Mouse (Mus musculus) kidney, embryonic 15.5 days (tissue): ENCODE data around the gene H2-DMb1. TPM values are rescaled to one million over a fixed set of nuclear protein-coding genes. Genes with fewer than 3 reads are reported as not detected.

Experiments
- ATAC-seq: fragments of 200-750 bp; cut with Nextera tagmentation; replicated peaks from 2 replicates; pipeline ENCODE4 v1.8.0; 2017; ENCODE audit warnings: moderate TSS enrichment; ENCODE audit not compliant: low FRiP score
- H3K27ac ChIP-seq: fragments of 300-500 bp; sonication (generic); 2 replicates; pipeline ENCODE4 v1.5.1; 2015; ENCODE audit warnings: mild to moderate bottlenecking, inconsistent platforms
- H3K27me3 ChIP-seq: fragments of 300-500 bp; sonication (generic); 2 replicates; pipeline ENCODE4 v1.6.1; 2015; ENCODE audit warnings: inconsistent platforms
- H3K36me3 ChIP-seq: fragments of 300-500 bp; sonication (generic); 2 replicates; pipeline ENCODE4 v1.6.1; 2015; ENCODE audit warnings: inconsistent platforms
- H3K4me1 ChIP-seq: fragments of 300-500 bp; sonication (generic); 2 replicates; pipeline ENCODE4 v1.6.1; 2015; ENCODE audit warnings: inconsistent platforms
- H3K4me2 ChIP-seq: fragments of 300-500 bp; sonication (generic); 2 replicates; pipeline ENCODE4 v1.6.1; 2015; ENCODE audit warnings: moderate library complexity, mild to moderate bottlenecking, inconsistent platforms
- H3K4me3 ChIP-seq: fragments of 300-500 bp; sonication (generic); replicated peaks from 2 replicates; pipeline ENCODE4 v1.5.1; 2015; ENCODE audit warnings: mild to moderate bottlenecking, inconsistent platforms
- H3K9ac ChIP-seq: fragments of 300-500 bp; sonication (generic); 2 replicates; pipeline ENCODE4 v1.6.1; 2015; ENCODE audit warnings: mild to moderate bottlenecking, inconsistent platforms
- H3K9me3 ChIP-seq: fragments of 300-500 bp; sonication (generic); replicated peaks from 2 replicates; pipeline ENCODE4 v1.6.1; 2016; ENCODE audit warnings: inconsistent platforms
- WGBS: fragments of 180-500 bp; shearing (Covaris S2); methylation state at CpG from one replicate; pipeline ENCODE4 v1.1.7; 2015; ENCODE audit warnings: mixed read lengths; 5-methylcytosine and 5-hydroxymethylcytosine counted together
- polyA plus RNA-seq: library from polyadenylated mRNA; unstranded; fragments of >200 nt; fragmentation: Nextera tagmentation; extraction: Ambion mirVana; gene quantifications from 2 replicates; pipeline ENCODE4 v1.2.1, GENCODE M21; 2015

Gene H2-DMb1
- polyA plus RNA-seq, 1 experiment from 2014 or later: 6.0 TPM

GRCm38 (mm10) chr17:34118113-34118872 is 34.6 kb upstream of the H2-DMb1 start:
- H3K27me3 ChIP-seq: no peaks in the 10 kb centered on the region
- under 1% methylated on average over 66 of the region's 67 CpGs for WGBS
- peaks cover 32% of the 10 kb centered on the region for H3K4me1 ChIP-seq
- no peaks in the 10 kb centered on the region for H3K9me3 ChIP-seq
- H3K27ac ChIP-seq: peak overlapping the region; percentile 100
- H3K4me3 ChIP-seq: peak overlapping the region; percentile 86
- H3K9ac ChIP-seq: peak overlapping the region; percentile 79
- no peak for ATAC-seq
- peaks cover 52% of the 10 kb centered on the region for H3K36me3 ChIP-seq
- peak overlapping the region; percentile 94 for H3K4me2 ChIP-seq

- Histone ChIP-seq H3K27me3 (no peaks in the 10 kb centered on the region), H3K36me3 (peaks cover 46% of the 10 kb centered on the region), H3K4me1 (peaks cover 34% of the 10 kb centered on the region), H3K27ac (peak overlapping the region; percentile 100), H3K4me2 (peak overlapping the region; percentile 94), H3K4me3 (peak overlapping the region; percentile 86), H3K9me3 (no peaks in the 10 kb centered on the region), H3K9ac (peak overlapping the region; percentile 79)
- under 1% methylated on average over 38 of the region's 38 CpGs for WGBS
- ATAC-seq: no peak
Observed at GRCm38 (mm10) chr17:34118873-34119248, 34.0 kb upstream of the H2-DMb1 start.

GRCm38 (mm10) chr17:34119249-34120179 is 33.4 kb upstream of the H2-DMb1 start, which contains the start of gene H2-DMa:
Gene H2-DMa, plus strand, starts transcription at chr17:34119541.
- Histone ChIP-seq H3K9me3 (no peaks in the 10 kb centered on the region), H3K36me3 (peaks cover 39% of the 10 kb centered on the region), H3K27ac (peak within 1 kb of the TSS; percentile 100), H3K4me3 (peak within 1 kb of the TSS; percentile 86), H3K9ac (peak within 1 kb of the TSS; percentile 94), H3K27me3 (no peaks in the 10 kb centered on the region), H3K4me2 (peak within 1 kb of the TSS; percentile 94), H3K4me1 (peaks cover 39% of the 10 kb centered on the region)
- WGBS: under 1% methylated on average over 96 of the region's 96 CpGs
- peak; percentile 74 for ATAC-seq

- peaks cover 32% of the 10 kb centered on the region for H3K36me3 ChIP-seq
- H3K9ac ChIP-seq: peak overlapping the region; percentile 94
- no peaks in the 10 kb centered on the region for H3K27me3 ChIP-seq
- WGBS: under 1% methylated on average over 34 of the region's 42 CpGs
- peak overlapping the region; percentile 100 for H3K27ac ChIP-seq
- no peaks in the 10 kb centered on the region for H3K9me3 ChIP-seq
- ATAC-seq: peak; percentile 12
- peak overlapping the region; percentile 94 for H3K4me2 ChIP-seq
- H3K4me1 ChIP-seq: peaks cover 39% of the 10 kb centered on the region
- peak overlapping the region; percentile 86 for H3K4me3 ChIP-seq
Observed at GRCm38 (mm10) chr17:34120180-34120723, 32.6 kb upstream of the H2-DMb1 start.

GRCm38 (mm10) chr17:34120814-34121171 is 32.1 kb upstream of the H2-DMb1 start:
- ATAC-seq: peak; percentile 41

GRCm38 (mm10) chr17:34121172-34121878 is 31.5 kb upstream of the H2-DMb1 start:
- H3K27me3 ChIP-seq: no peaks in the 10 kb centered on the region

More at GRCm38 (mm10) chr17:34120814-34121171, 32.1 kb upstream of the H2-DMb1 start:
- Histone ChIP-seq H3K4me3 (peak overlapping the region; percentile 86), H3K27ac (peak overlapping the region; percentile 100), H3K27me3 (no peaks in the 10 kb centered on the region), H3K9me3 (no peaks in the 10 kb centered on the region), H3K36me3 (peaks cover 27% of the 10 kb centered on the region), H3K4me2 (peak overlapping the region; percentile 94), H3K4me1 (peaks cover 34% of the 10 kb centered on the region), H3K9ac (peak overlapping the region; percentile 94)
- WGBS: under 1% methylated on average over 31 of the region's 31 CpGs

GRCm38 (mm10) chr17:34121879-34122187 is 31.0 kb upstream of the H2-DMb1 start:
- Histone ChIP-seq H3K27ac (peak overlapping the region; percentile 100), H3K9me3 (no peaks in the 10 kb centered on the region), H3K4me1 (peaks cover 32% of the 10 kb centered on the region), H3K27me3 (no peaks in the 10 kb centered on the region), H3K4me2 (peak overlapping the region; percentile 94), H3K4me3 (peak overlapping the region; percentile 86), H3K36me3 (peaks cover 17% of the 10 kb centered on the region), H3K9ac (peak overlapping the region; percentile 94)
- WGBS: under 1% methylated on average over 5 of the region's 10 CpGs
- ATAC-seq: no peak

More at GRCm38 (mm10) chr17:34121172-34121878, 31.5 kb upstream of the H2-DMb1 start:
- peak; percentile 72 for ATAC-seq
- Histone ChIP-seq H3K4me3 (peak overlapping the region; percentile 86), H3K36me3 (peaks cover 22% of the 10 kb centered on the region), H3K9me3 (no peaks in the 10 kb centered on the region), H3K27ac (peak overlapping the region; percentile 100), H3K4me2 (peak overlapping the region; percentile 94), H3K9ac (peak overlapping the region; percentile 94), H3K4me1 (peaks cover 32% of the 10 kb centered on the region)
- under 1% methylated on average over 34 of the region's 35 CpGs for WGBS

- peak within 1 kb of the TSS; percentile 100 for H3K27ac ChIP-seq
- WGBS: under 1% methylated on average over 69 of the region's 75 CpGs
- H3K4me3 ChIP-seq: peak within 1 kb of the TSS; percentile 86
- peak; percentile 41 for ATAC-seq
- H3K9me3 ChIP-seq: no peaks in the 10 kb centered on the region
- H3K9ac ChIP-seq: peak within 1 kb of the TSS; percentile 94
- H3K4me2 ChIP-seq: peak within 1 kb of the TSS; percentile 94
- H3K4me1 ChIP-seq: peaks cover 32% of the 10 kb centered on the region
- H3K36me3 ChIP-seq: peaks cover 12% of the 10 kb centered on the region
- no peaks in the 10 kb centered on the region for H3K27me3 ChIP-seq
Observed at GRCm38 (mm10) chr17:34122188-34122984, 30.5 kb upstream of the H2-DMb1 start, which contains the start of gene Brd2. Gene Brd2, minus strand, starts transcription at chr17:34122634.

GRCm38 (mm10) chr17:34123111-34123510 is 29.8 kb upstream of the H2-DMb1 start:
- H3K27me3 ChIP-seq: no peaks in the 10 kb centered on the region
- H3K4me1 ChIP-seq: peaks cover 39% of the 10 kb centered on the region
- peaks cover 6% of the 10 kb centered on the region for H3K36me3 ChIP-seq
- WGBS: 1% methylated on average over 7 of the region's 7 CpGs
- H3K9ac ChIP-seq: peak overlapping the region; percentile 94
- H3K4me2 ChIP-seq: peak overlapping the region; percentile 94
- peak overlapping the region; percentile 100 for H3K27ac ChIP-seq
- H3K4me3 ChIP-seq: peak overlapping the region; percentile 86
- H3K9me3 ChIP-seq: no peaks in the 10 kb centered on the region
- ATAC-seq: no peak

- Histone ChIP-seq H3K4me1 (peaks cover 43% of the 10 kb centered on the region), H3K36me3 (peaks cover 1% of the 10 kb centered on the region), H3K4me3 (peak overlapping the region; percentile 86), H3K4me2 (peak overlapping the region; percentile 94), H3K9ac (peak overlapping the region; percentile 94), H3K27me3 (no peaks in the 10 kb centered on the region), H3K9me3 (no peaks in the 10 kb centered on the region), H3K27ac (peak overlapping the region; percentile 100)
- 0% methylated on average over 2 of the region's 2 CpGs for WGBS
- no peak for ATAC-seq
Observed at GRCm38 (mm10) chr17:34123518-34123917, 29.4 kb upstream of the H2-DMb1 start.
